Mouse (Mus musculus): Measurements from ENCODE around the gene Ube2k. TPM values are rescaled to one million over a fixed set of nuclear protein-coding genes. Genes with fewer than 3 reads are reported as not detected.

Gene Ube2k
- total RNA-seq, 2 experiments from 2014 or later = 120 to 128 TPM

DNA sequence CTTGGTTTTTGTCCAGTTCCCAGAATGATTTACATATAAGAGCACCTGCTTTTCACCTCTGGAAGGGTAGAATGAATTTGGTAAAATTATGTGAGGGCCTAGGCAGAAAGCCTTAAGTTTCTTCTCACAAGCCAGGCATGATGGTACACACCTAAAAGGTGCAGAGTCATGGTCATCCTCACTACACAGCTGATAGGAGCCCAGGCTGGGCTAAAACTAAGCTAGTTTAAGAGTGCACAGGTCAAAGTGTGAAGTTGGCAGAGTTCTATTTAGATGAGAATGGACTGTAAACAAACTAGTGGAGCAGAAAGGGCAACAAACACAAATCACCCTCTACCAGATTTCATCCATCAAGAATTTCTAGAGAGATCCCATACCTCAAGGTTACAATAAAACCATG, 87.3 kb downstream of the Ube2k start:
- DNase-seq (ENCODE audit: low spot score in 2 of 2) = no peak

DNA sequence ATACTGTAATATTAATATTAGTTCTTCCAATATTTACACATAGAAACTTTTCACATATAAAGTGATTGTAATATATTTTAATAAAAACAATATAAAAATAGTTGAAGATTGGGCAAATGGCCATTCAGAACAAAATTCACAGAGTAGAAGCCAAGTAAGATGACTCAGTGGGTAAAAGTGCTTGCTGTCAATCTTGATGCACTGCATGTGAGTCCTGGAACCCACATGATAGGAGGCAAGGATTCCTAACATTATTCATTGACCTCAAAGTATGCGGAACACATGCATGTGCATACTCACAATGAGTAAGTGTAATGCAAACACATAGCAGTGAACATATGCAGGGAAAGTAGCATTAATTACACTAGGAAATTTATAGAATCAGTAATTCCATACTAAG, 101.9 kb downstream of the Ube2k start:
- DNase-seq (ENCODE audit: low spot score in 2 of 2) = no peak

Other genes starting within 250 kb of the Ube2k start
- gene Rfc1, start 201.6 kb upstream of the Ube2k start, total RNA-seq (2021) = 10 to 100 TPM; 28.0 to 30.8 TPM
- under 1 TPM; 0.62 to 0.81 TPM for gene Klb, start 188.9 kb upstream of the Ube2k start, total RNA-seq (2021)
- 100 to 1,000 TPM; 742 to 758 TPM for gene Rpl9, start 145.8 kb upstream of the Ube2k start, total RNA-seq (2021)
- 10 to 100 TPM; 26.7 to 27.5 TPM for gene Lias, start 145.7 kb upstream of the Ube2k start, total RNA-seq (2021)
- 10 to 100 TPM; 30.1 to 33.5 TPM for gene Ugdh, start 101.3 kb upstream of the Ube2k start, total RNA-seq (2021)
- not detected for gene Gm43552, start 44.4 kb upstream of the Ube2k start, total RNA-seq (2021)
- 100 to 1,000 TPM; 160 to 166 TPM for gene Smim14, start within 50 bp of the Ube2k start, total RNA-seq (2021)
- gene Pds5a, start 161.0 kb downstream of the Ube2k start, total RNA-seq (2021) = 10 to 100 TPM; 79.3 to 80.0 TPM
- gene N4bp2, start 226.3 kb downstream of the Ube2k start, total RNA-seq (2021) = 1 to 10 TPM; 8.4 to 9.3 TPM

Measured in layer of hippocampus, adult 18-20 months (tissue).